Mouse (Mus musculus) embryonic facial prominence, embryonic 15.5 days (tissue): ENCODE data around the gene Ndufaf8. TPM values are rescaled to one million over a fixed set of nuclear protein-coding genes. Genes with fewer than 3 reads are reported as not detected.
A peak's percentile ranks its signal among the peaks of the same experiment; 100 is the strongest.

Source experiments
- ATAC-seq: fragments of 200-750 bp; cut with Nextera tagmentation; 2 replicates; pipeline ENCODE4 v1.8.0; 2017; ENCODE audit warnings: low read depth, moderate TSS enrichment; ENCODE audit not compliant: insufficient number of reproducible peaks, low FRiP score, low TSS enrichment
- H3K27ac ChIP-seq: fragments of 300-500 bp; sonication (generic); replicated peaks from 2 replicates; pipeline ENCODE4 v1.5.1; 2015; ENCODE audit warnings: mild to moderate bottlenecking, inconsistent platforms
- H3K27me3 ChIP-seq: fragments of 300-500 bp; sonication (generic); 2 replicates; pipeline ENCODE4 v1.6.1; 2015; ENCODE audit warnings: inconsistent platforms
- H3K36me3 ChIP-seq: fragments of 300-500 bp; sonication (generic); 2 replicates; pipeline ENCODE4 v1.6.1; 2015; ENCODE audit warnings: mild to moderate bottlenecking, inconsistent platforms
- H3K4me1 ChIP-seq: fragments of 300-500 bp; sonication (generic); 2 replicates; pipeline ENCODE4 v1.6.1; 2015; ENCODE audit warnings: inconsistent platforms
- H3K4me2 ChIP-seq: fragments of 300-500 bp; sonication (generic); replicated peaks from 2 replicates; pipeline ENCODE4 v1.6.1; 2015; ENCODE audit warnings: mild to moderate bottlenecking, inconsistent platforms
- H3K4me3 ChIP-seq: fragments of 300-500 bp; sonication (generic); replicated peaks from 2 replicates; pipeline ENCODE4 v1.5.1; 2015; ENCODE audit warnings: mild to moderate bottlenecking, inconsistent platforms
- H3K9ac ChIP-seq: fragments of 300-500 bp; sonication (generic); 2 replicates; pipeline ENCODE4 v1.6.1; 2015; ENCODE audit warnings: inconsistent platforms
- H3K9me3 ChIP-seq: fragments of 300-500 bp; sonication (generic); replicated peaks from 2 replicates; pipeline ENCODE4 v1.6.1; 2016; ENCODE audit warnings: inconsistent platforms
- WGBS: fragments of 180-500 bp; shearing (Covaris S2); methylation state at CpG from one replicate; pipeline ENCODE4 v1.1.7; 2015; 5-methylcytosine and 5-hydroxymethylcytosine counted together
- polyA plus RNA-seq: library from polyadenylated mRNA; unstranded; fragments of >200 nt; fragmentation: Nextera tagmentation; extraction: Ambion mirVana; gene quantifications from 2 replicates; pipeline ENCODE4 v1.2.1, GENCODE M21; 2015

The Ndufaf8 gene
- polyA plus RNA-seq, 1 experiment from 2014 or later, result 80.6 TPM

DNA sequence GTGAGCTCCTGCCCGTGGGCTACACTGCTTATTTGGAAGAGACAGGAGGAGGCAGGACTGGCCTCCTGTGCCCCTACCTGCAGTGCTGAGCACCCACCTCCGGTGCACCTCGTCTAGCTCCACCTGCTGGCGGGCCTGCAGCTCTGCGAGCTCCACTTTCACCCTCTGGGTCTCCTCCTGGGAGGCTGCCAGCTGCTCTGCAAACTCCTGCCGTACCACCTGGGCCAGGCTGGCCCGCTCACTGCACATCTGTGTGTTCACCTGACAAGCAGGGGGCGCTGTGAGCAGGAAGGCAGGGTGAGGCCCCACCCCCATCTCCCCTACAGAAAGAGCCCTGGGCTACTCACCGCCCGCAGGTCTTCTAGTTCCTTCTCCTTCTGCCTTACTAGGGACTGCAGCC lies 33.4 kb upstream of the Ndufaf8 start:
- Histone ChIP-seq H3K36me3 (peaks cover 63% of the 10 kb centered on the region), H3K4me3 (no peak overlapping the region), H3K9ac (no peak overlapping the region; the same call in 1 of the 2 replicates), H3K27ac (no peak overlapping the region), H3K27me3 (no peaks in the 10 kb centered on the region), H3K4me2 (no peak overlapping the region), H3K9me3 (no peaks in the 10 kb centered on the region), H3K4me1 (peaks cover 7% of the 10 kb centered on the region; the same call in 1 of the 2 replicates)
- WGBS, result 41% methylated on average over 10 of the region's 10 CpGs
- no peak for ATAC-seq

GRCm38 (mm10) chr11:120067834-120068233 lies 30.9 kb upstream of the Ndufaf8 start:
- no peaks in the 10 kb centered on the region for H3K9me3 ChIP-seq
- H3K27ac ChIP-seq, result no peak overlapping the region
- no peak overlapping the region for H3K4me3 ChIP-seq
- no peaks in the 10 kb centered on the region for H3K27me3 ChIP-seq
- ATAC-seq, result no peak
- H3K36me3 ChIP-seq, result peaks cover 88% of the 10 kb centered on the region
- peaks cover 7% of the 10 kb centered on the region; the same call in 1 of the 2 replicates for H3K4me1 ChIP-seq
- no peak overlapping the region for H3K9ac ChIP-seq
- 56% methylated on average over 17 of the region's 17 CpGs for WGBS
- no peak overlapping the region for H3K4me2 ChIP-seq

DNA sequence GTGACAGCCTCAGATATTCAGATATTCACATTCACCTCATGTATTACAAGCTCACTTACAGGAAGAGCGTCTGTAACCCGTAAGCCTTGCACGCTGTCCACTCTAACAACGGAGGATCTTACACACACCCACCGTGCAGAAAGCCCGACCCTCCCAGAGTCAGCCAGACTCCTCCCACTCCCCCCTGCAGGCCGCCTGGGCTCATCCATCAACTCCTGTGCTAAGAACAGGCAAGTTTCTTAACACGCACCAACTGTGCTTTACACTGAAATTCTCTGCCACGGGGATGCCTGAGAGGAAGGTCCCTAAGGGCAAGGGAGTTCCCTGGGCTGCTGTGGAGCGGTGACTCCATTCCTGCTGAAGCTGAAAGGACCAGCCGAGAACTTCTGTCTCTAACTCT lies 29.5 kb upstream of the Ndufaf8 start:
- 33% methylated on average over 11 of the region's 11 CpGs for WGBS
- Histone ChIP-seq H3K4me3 (no peak overlapping the region), H3K36me3 (peaks cover 93% of the 10 kb centered on the region), H3K4me1 (peaks cover 7% of the 10 kb centered on the region; the same call in 1 of the 2 replicates), H3K4me2 (no peak overlapping the region), H3K27me3 (no peaks in the 10 kb centered on the region), H3K9me3 (no peaks in the 10 kb centered on the region), H3K27ac (no peak overlapping the region), H3K9ac (no peak overlapping the region)
- no peak for ATAC-seq

GRCm38 (mm10) chr11:120070286-120070930 lies 28.3 kb upstream of the Ndufaf8 start:
- Histone ChIP-seq H3K9ac (no peak overlapping the region), H3K27ac (no peak overlapping the region), H3K36me3 (peaks cover 88% of the 10 kb centered on the region), H3K4me3 (no peak overlapping the region), H3K4me1 (peaks cover 4% of the 10 kb centered on the region; the same call in 1 of the 2 replicates), H3K9me3 (no peaks in the 10 kb centered on the region), H3K27me3 (no peaks in the 10 kb centered on the region), H3K4me2 (no peak overlapping the region)
- no peak for ATAC-seq
- 87% methylated on average over 27 of the region's 27 CpGs for WGBS

DNA sequence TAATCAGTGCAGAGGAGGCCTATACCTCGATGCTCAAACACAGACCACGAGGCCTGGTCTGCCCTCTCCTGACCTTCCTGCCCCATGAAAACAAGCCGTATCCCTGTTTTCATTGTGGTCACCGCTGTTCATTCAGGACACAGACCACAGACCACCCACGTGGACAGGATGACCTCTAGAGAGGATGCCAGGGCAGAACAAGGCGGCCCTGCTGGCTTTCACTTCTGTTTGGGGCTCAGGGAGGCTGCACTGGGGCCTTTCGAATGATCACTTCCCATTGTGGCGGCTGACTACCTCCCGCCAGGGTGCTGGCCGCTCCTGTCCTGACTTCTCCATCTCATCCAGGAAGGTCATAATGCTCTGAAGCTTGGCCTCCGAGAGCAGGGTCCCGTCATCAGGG lies 27.7 kb upstream of the Ndufaf8 start:
- Histone ChIP-seq H3K4me3 (no peak overlapping the region), H3K27me3 (no peaks in the 10 kb centered on the region), H3K4me2 (no peak overlapping the region), H3K9ac (no peak overlapping the region), H3K9me3 (no peaks in the 10 kb centered on the region), H3K36me3 (peaks cover 88% of the 10 kb centered on the region), H3K4me1 (peaks cover 3% of the 10 kb centered on the region; the same call in 1 of the 2 replicates), H3K27ac (no peak overlapping the region)
- WGBS, result 50% methylated on average over 12 of the region's 12 CpGs
- no peak for ATAC-seq

DNA sequence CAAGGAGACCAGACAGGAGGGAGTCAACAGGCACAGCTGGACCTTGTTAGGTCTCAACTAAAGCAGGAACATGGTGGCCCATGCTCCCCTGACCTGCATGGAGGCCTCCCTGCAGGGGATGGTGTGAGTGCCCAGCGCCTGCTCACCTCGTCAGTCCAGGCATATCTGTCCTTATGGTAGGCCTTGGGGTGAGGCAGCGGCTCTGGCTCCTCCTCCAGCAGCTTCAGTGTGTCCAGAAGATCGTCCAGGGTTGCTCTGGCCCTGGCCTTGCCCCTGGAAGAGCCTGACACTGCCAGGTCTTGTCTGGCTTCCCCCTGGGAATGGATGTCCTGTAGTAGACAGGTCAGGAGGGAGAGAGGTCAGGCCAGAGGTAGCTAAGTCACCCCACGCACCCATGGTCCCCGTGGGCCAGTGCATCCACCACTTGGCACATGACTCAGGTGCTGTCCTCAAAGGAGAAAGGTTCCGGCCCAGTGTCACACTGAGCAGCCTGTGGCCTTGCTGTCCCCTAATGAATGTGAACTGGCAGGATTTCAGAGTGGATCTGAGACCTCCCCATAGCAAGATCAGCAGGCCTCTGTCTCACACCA lies 26.9 kb upstream of the Ndufaf8 start:
- Histone ChIP-seq H3K4me2 (no peak overlapping the region), H3K9me3 (no peaks in the 10 kb centered on the region), H3K9ac (no peak overlapping the region), H3K4me3 (no peak overlapping the region), H3K4me1 (peaks cover 3% of the 10 kb centered on the region; the same call in 1 of the 2 replicates), H3K27ac (no peak overlapping the region), H3K27me3 (no peaks in the 10 kb centered on the region), H3K36me3 (peaks cover 89% of the 10 kb centered on the region)
- 65% methylated on average over 7 of the region's 7 CpGs for WGBS
- no peak for ATAC-seq

DNA sequence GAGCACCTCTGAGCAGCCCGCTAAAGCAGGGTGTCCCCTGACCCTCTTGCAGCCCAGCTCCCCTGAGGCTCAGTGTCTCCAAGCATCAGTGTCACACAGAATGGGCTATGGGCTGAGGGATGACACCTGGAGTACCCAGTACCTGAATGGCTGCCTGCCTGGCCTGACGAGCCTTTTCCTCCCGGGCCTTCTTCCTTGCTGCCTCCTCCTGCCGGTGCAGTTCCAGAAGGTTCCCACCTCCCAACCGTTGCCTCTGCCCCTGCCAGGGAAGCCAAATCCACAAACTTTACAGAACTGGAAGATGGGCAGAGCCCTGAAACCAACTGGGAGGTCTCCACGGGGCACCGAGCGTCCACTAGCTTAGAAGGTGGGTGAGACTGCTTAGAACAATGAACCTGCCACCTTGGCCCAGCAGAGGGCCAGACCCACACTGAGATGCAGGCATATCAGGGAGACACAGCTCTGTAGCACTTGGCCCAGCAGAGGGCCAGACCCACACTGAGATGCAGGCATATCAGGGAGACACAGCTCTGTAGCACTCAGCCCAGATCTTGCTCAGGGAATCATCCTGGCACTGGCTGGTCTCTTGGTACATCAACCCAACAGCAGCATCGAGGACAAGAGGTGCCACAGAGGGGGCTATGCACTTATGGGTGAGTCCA lies 25.6 kb upstream of the Ndufaf8 start:
- 88% methylated on average over 9 of the region's 9 CpGs for WGBS
- H3K4me2 ChIP-seq, result no peak overlapping the region
- H3K4me3 ChIP-seq, result no peak overlapping the region
- peaks cover 81% of the 10 kb centered on the region for H3K36me3 ChIP-seq
- H3K9me3 ChIP-seq, result no peaks in the 10 kb centered on the region
- no peak for ATAC-seq
- no peaks in the 10 kb centered on the region for H3K27me3 ChIP-seq
- no peak overlapping the region for H3K9ac ChIP-seq
- H3K4me1 ChIP-seq, result peaks cover 3% of the 10 kb centered on the region; the same call in 1 of the 2 replicates
- no peak overlapping the region for H3K27ac ChIP-seq

GRCm38 (mm10) chr11:120076191-120076590 lies 22.5 kb upstream of the Ndufaf8 start:
- H3K9me3 ChIP-seq, result no peaks in the 10 kb centered on the region
- no peak overlapping the region for H3K4me2 ChIP-seq
- no peak overlapping the region for H3K9ac ChIP-seq
- ATAC-seq, result no peak
- no peak overlapping the region for H3K4me3 ChIP-seq
- no peaks in the 10 kb centered on the region for H3K27me3 ChIP-seq
- peaks cover 81% of the 10 kb centered on the region for H3K36me3 ChIP-seq
- no peak overlapping the region for H3K27ac ChIP-seq
- peaks cover 3% of the 10 kb centered on the region; the same call in 1 of the 2 replicates for H3K4me1 ChIP-seq
- 79% methylated on average over 3 of the region's 3 CpGs for WGBS

DNA sequence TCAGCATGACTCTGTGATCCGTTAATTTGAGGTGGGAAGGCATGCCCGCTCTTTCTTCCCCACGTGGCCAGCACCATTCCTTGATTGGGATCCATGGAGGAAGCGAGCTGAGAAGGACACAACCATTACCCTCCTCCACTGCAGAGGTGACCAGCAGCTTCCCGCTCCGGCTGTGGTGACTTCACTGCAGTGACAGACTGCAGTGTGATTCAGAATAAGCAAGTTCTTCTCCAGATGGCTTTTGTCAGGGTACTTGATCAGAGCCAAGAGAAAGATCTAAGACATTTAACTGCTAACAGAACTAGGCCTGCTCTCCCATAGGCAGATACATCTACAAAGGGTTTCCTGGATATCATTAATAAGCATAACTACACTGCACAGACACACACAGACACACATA lies 18.4 kb upstream of the Ndufaf8 start:
- Histone ChIP-seq H3K9ac (no peak overlapping the region), H3K4me3 (no peak overlapping the region), H3K27me3 (no peaks in the 10 kb centered on the region), H3K27ac (no peak overlapping the region), H3K36me3 (peaks cover 73% of the 10 kb centered on the region), H3K9me3 (no peaks in the 10 kb centered on the region), H3K4me1 (peaks cover 5% of the 10 kb centered on the region; the same call in 1 of the 2 replicates), H3K4me2 (no peak overlapping the region)
- WGBS, result 77% methylated on average over 6 of the region's 6 CpGs
- ATAC-seq, result no peak

DNA sequence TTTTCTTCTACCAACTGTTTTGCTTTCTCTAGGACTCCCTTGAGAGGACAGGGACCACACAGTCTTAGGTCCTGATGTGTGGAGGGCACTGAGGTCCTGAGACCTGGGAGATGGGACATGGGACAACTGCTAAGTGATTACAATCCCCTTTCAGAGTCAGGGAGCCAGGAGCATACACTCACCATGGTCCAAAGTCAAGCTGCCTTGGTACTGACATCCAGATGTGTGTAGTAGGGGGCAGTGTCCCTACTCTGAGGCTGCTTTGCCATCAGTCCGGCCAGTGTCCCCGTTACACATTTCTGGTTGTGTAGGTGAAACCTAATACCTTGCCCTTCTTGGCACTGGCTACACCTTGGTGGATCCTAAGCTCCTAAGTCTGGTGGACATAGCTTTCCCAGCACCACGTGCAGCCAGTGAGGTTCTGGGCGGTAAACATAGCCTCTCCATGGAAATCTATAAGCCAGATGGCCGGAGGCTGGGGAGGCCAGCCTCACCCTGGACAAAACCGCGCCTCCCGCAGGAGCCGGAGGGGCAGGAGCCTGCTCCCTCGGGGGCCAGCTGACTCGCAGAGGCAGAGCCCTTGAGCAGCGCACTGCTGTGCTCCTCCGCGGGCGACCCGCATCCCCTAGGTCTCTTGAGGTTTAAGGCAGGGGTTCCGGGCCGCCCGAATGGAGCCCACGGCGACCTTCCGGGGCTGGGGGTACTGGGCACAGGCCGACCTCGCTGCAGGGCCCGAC lies 12.7 kb upstream of the Ndufaf8 start:
- Histone ChIP-seq H3K36me3 (peaks cover 38% of the 10 kb centered on the region), H3K4me3 (peak overlapping the region; percentile 86), H3K4me1 (peaks cover 18% of the 10 kb centered on the region), H3K9ac (peak overlapping the region; percentile 95), H3K27ac (peak overlapping the region; percentile 75), H3K4me2 (peak overlapping the region; percentile 91), H3K9me3 (no peaks in the 10 kb centered on the region), H3K27me3 (no peaks in the 10 kb centered on the region)
- no peak for ATAC-seq
- WGBS, result 4% methylated on average over 25 of the region's 25 CpGs

DNA sequence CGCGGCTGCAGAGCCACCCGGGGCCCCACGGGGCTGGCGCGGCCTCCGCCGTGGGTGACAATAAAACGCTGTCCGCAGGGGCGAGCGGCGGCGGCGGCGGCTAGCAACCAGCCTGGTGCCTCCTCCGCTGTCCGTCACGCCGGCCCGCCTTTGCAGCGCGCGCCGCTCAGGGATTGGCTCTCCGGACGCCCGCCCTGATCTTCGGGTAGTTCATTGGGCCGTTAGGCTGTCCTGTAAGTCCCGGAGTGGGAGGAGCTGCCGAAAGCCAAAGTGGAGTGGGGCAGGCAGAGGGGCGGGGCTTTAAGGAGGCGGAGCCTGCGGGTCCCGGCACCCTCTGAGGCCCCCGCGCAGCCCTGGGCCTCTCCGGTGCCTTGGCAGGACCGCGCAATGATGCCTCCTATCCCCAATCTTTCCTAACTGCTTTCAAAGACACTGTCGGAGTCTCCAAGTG lies 12.0 kb upstream of the Ndufaf8 start, which contains the start of gene Cep131:
Gene Cep131, minus strand, starts transcription at position 126 of the 451 bp plus-strand sequence.
- peaks cover 18% of the 10 kb centered on the region for H3K4me1 ChIP-seq
- no peaks in the 10 kb centered on the region for H3K27me3 ChIP-seq
- peak within 1 kb of the TSS; percentile 91 for H3K4me2 ChIP-seq
- H3K9ac ChIP-seq, result peak within 1 kb of the TSS; percentile 95
- H3K27ac ChIP-seq, result peak within 1 kb of the TSS; percentile 81
- WGBS, result under 1% methylated on average over 42 of the region's 42 CpGs
- H3K36me3 ChIP-seq, result peaks cover 39% of the 10 kb centered on the region
- peak; percentile 98 for ATAC-seq
- peak within 1 kb of the TSS; percentile 86 for H3K4me3 ChIP-seq
- H3K9me3 ChIP-seq, result no peaks in the 10 kb centered on the region
